Mouse (Mus musculus) MEL (cell line): ENCODE measurements around the gene Adap1. TPM values are rescaled to one million over a fixed set of nuclear protein-coding genes. Genes with fewer than 3 reads are reported as not detected.

Experiments
- DNase-seq: peaks from one replicate; pipeline ENCODE4 v3.0.0; 2011; ENCODE audit warnings: low read depth, low spot score
- H3K27ac ChIP-seq: 2 replicates; pipeline ENCODE4 v1.5.1; 2012; ENCODE audit warnings: low read depth, mild to moderate bottlenecking, control low read depth, low read length, moderate library complexity; ENCODE audit not compliant: control insufficient read depth
- H3K27me3 ChIP-seq, 2 experiments: fragments of 150-350 bp in 1 of 2; sonication (generic) in 1 of 2; 2 replicates each; pipeline ENCODE4 v1.6.1; 2012; ENCODE audit warnings: low read length in 2 of 2, mild to moderate bottlenecking in 2 of 2, improper control_type of control experiment in 1 of 2, moderate library complexity in 1 of 2; ENCODE audit not compliant: insufficient read depth in 2 of 2, control insufficient read depth in 1 of 2
- H3K36me3 ChIP-seq, 2 experiments: 2 replicates each; pipeline ENCODE4 v1.6.1; 2012 to 2014; ENCODE audit warnings: low read length in 2 of 2, improper control_type of control experiment in 1 of 2, inconsistent platforms in 1 of 2, mild to moderate bottlenecking in 1 of 2; ENCODE audit not compliant: insufficient read depth in 2 of 2, control insufficient read depth in 1 of 2
- H3K4me1 ChIP-seq, 2 experiments: fragments of 150-350 bp in 1 of 2; sonication (generic) in 1 of 2; 2 replicates each; pipeline ENCODE4 v1.6.1; 2012; ENCODE audit warnings: low read length in 2 of 2, improper control_type of control experiment in 1 of 2, mild to moderate bottlenecking in 1 of 2; ENCODE audit not compliant: insufficient read depth in 2 of 2, control insufficient read depth in 1 of 2
- H3K4me3 ChIP-seq, 2 experiments: fragments of 150-350 bp in 1 of 2; sonication (generic) in 1 of 2; 2 replicates each; pipeline ENCODE4 v1.5.1; 2012; ENCODE audit warnings: low read depth in 2 of 2, low read length in 2 of 2, mild to moderate bottlenecking in 2 of 2, moderate library complexity in 2 of 2, control low read depth in 1 of 2, improper control_type of control experiment in 1 of 2; ENCODE audit not compliant: control insufficient read depth in 1 of 2, insufficient read depth in 1 of 2
- H3K79me2 ChIP-seq: 2 replicates; pipeline ENCODE4 v1.6.1; 2012; ENCODE audit warnings: mild to moderate bottlenecking, low read length, moderate library complexity; ENCODE audit not compliant: control insufficient read depth, poor library complexity, insufficient read depth
- H3K9ac ChIP-seq: 2 replicates; pipeline ENCODE4 v1.6.1; 2012; ENCODE audit warnings: low read depth, mild to moderate bottlenecking, control low read depth, low read length, moderate library complexity; ENCODE audit not compliant: control insufficient read depth, poor library complexity, severe bottlenecking
- H3K9me3 ChIP-seq: fragments of 150-350 bp; sonication (generic); replicated peaks from 2 replicates; pipeline ENCODE4 v1.6.1; 2012; ENCODE audit warnings: mild to moderate bottlenecking, low read length, improper control_type of control experiment, moderate library complexity; ENCODE audit not compliant: insufficient read depth
- BHLHE40 ChIP-seq: IDR thresholded peaks from 2 replicates; pipeline ENCODE4 v1.6.1; 2012; ENCODE audit warnings: low read depth, mild to moderate bottlenecking, inconsistent platforms, low read length, improper control_type of control experiment, borderline replicate concordance
- CHD1 ChIP-seq: IDR thresholded peaks from 2 replicates; pipeline ENCODE4 v1.6.1; 2012; ENCODE audit warnings: low read depth, mild to moderate bottlenecking, inconsistent platforms, low read length, improper control_type of control experiment
- CHD2 ChIP-seq: IDR thresholded peaks from 2 replicates; pipeline ENCODE4 v1.6.1; 2011; ENCODE audit warnings: low read length, improper control_type of control experiment
- CTCF ChIP-seq, 3 experiments: IDR thresholded peaks in 2 of 3; conservative IDR thresholded peaks in 1 of 3; 2 replicates each; pipeline ENCODE4 v1.5.1; 2011 to 2012; ENCODE audit warnings: low read length in 3 of 3, low read depth in 2 of 3, mild to moderate bottlenecking in 2 of 3, improper control_type of control experiment in 1 of 3, inconsistent platforms in 1 of 3, mixed read lengths in 1 of 3, moderate library complexity in 1 of 3; ENCODE audit not compliant: control insufficient read depth in 1 of 3, insufficient read depth in 1 of 3, poor library complexity in 1 of 3, severe bottlenecking in 1 of 3
- E2F4 ChIP-seq: IDR thresholded peaks from 2 replicates; pipeline ENCODE4 v1.6.1; 2011; ENCODE audit warnings: low read depth, low read length, improper control_type of control experiment, borderline replicate concordance
- ETS1 ChIP-seq: IDR thresholded peaks from 2 replicates; pipeline ENCODE4 v1.6.1; 2012; ENCODE audit warnings: low read depth, mild to moderate bottlenecking, inconsistent platforms, low read length, improper control_type of control experiment, moderate library complexity
- HCFC1 ChIP-seq: IDR thresholded peaks from 2 replicates; pipeline ENCODE4 v1.6.1; 2012; ENCODE audit warnings: low read depth, mild to moderate bottlenecking, inconsistent platforms, low read length, improper control_type of control experiment, moderate library complexity
- NELFE ChIP-seq: IDR thresholded peaks from 2 replicates; pipeline ENCODE4 v1.6.1; 2011; ENCODE audit warnings: low read depth, low read length, improper control_type of control experiment
- NRF1 ChIP-seq: IDR thresholded peaks from 2 replicates; pipeline ENCODE4 v1.6.1; 2014; ENCODE audit warnings: low read depth, mild to moderate bottlenecking, inconsistent platforms, low read length, improper control_type of control experiment, moderate library complexity; ENCODE audit not compliant: poor library complexity, insufficient read depth, severe bottlenecking
- POLR2AphosphoS2 ChIP-seq: IDR thresholded peaks from 2 replicates; pipeline ENCODE4 v1.6.1; 2011; ENCODE audit warnings: low read length, improper control_type of control experiment
- POLR2AphosphoS5 ChIP-seq: IDR thresholded peaks from 2 replicates; pipeline ENCODE4 v1.6.1; 2012; ENCODE audit warnings: low read depth, borderline replicate concordance, mild to moderate bottlenecking, inconsistent platforms, low read length, moderate library complexity, mixed read lengths
- SIN3A ChIP-seq: IDR thresholded peaks from 2 replicates; pipeline ENCODE4 v1.6.1; 2012; ENCODE audit warnings: low read length, improper control_type of control experiment, inconsistent platforms
- SMC3 ChIP-seq: IDR thresholded peaks from 2 replicates; pipeline ENCODE4 v1.6.1; 2011; ENCODE audit warnings: low read depth, low read length, improper control_type of control experiment
- TCF12 ChIP-seq: IDR thresholded peaks from 2 replicates; pipeline ENCODE4 v1.6.1; 2014; ENCODE audit warnings: low read depth, mild to moderate bottlenecking, inconsistent platforms, low read length, improper control_type of control experiment, moderate library complexity
- USF1 ChIP-seq: IDR thresholded peaks from 2 replicates; pipeline ENCODE4 v1.6.1; 2014; ENCODE audit warnings: low read depth, mild to moderate bottlenecking, inconsistent platforms, low read length, improper control_type of control experiment, moderate library complexity
- ZKSCAN1 ChIP-seq: IDR thresholded peaks from 2 replicates; pipeline ENCODE4 v1.6.1; 2012; ENCODE audit warnings: low read depth, mild to moderate bottlenecking, inconsistent platforms, low read length, improper control_type of control experiment, moderate library complexity
- ZMIZ1 ChIP-seq: IDR thresholded peaks from 2 replicates; pipeline ENCODE4 v1.6.1; 2012; ENCODE audit warnings: low read depth, mild to moderate bottlenecking, inconsistent platforms, low read length, improper control_type of control experiment, moderate library complexity
- polyA plus RNA-seq, 2 experiments: library from polyadenylated mRNA; stranded (reverse) in 1 of 2; unstranded in 1 of 2; fragments of >175 nt in 1 of 2; fragments of >200 nt in 1 of 2; gene quantifications; 2 replicates each; pipeline versions ENCODE4 v1.2.1 to v1.2.4; 2012; ENCODE audit warnings: low replicate concordance in 2 of 2, low read depth in 1 of 2; ENCODE audit not compliant: insufficient read length in 2 of 2, insufficient read depth in 1 of 2, missing spikeins in 1 of 2
- total RNA-seq: library from RNA; depleted of rRNA; stranded (reverse); fragments of 300-350 nt; gene quantifications from 2 replicates; pipeline ENCODE4 v1.2.3, GENCODE M21; 2012

Gene Adap1
- total and polyA plus RNA-seq, 3 experiments, result 52.9 to 59.8 TPM; not detected in 1

DNA sequence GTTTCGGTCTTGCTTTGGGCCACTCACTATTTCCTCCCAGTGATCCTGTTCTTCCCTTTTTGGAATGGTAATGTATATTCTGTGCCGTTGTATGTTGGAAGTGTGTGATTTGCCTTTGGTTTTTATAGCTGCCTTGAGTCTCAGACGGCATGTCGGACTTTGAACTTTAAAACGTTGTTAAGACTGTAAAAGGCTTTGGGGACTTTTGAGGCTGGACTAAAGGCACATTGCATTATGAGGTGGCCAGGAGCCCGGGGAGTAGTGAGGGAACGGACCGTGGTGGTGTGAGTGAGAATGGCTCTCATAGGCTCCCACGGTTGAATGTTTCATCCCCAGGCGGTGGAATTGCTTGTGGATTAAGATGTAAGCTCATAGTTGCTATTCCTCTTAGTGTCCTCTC lies 28.3 kb downstream of the Adap1 start:
- Histone ChIP-seq H3K4me1 (no peaks in the 10 kb centered on the region), H3K4me3 (no peak overlapping the region), H3K79me2 (no peaks in the 10 kb centered on the region), H3K36me3 (no peaks in the 10 kb centered on the region; a peak in 2 of 4 replicates), H3K27me3 (no peaks in the 10 kb centered on the region), H3K9me3 (no peaks in the 10 kb centered on the region), H3K27ac (no peak overlapping the region), H3K9ac (no peak overlapping the region)
- TF ChIP-seq E2F4 (no peak), POLR2AphosphoS5 (no peak), CHD2 (no peak), ZKSCAN1 (no peak), CTCF (IDR thresholded peaks at IDR 0.05 in 2 of 3, conservative IDR thresholded peaks at IDR 0.05 in 1 of 3; ENCODE audit: control insufficient read depth in 1 of 3, insufficient read depth in 1 of 3, low read depth in 2 of 3, low read length in 3 of 3, poor library complexity in 1 of 3, severe bottlenecking in 1 of 3) (no peak), SIN3A (no peak), POLR2AphosphoS2 (no peak), BHLHE40 (no peak), TCF12 (no peak)
- no peak for DNase-seq

DNA sequence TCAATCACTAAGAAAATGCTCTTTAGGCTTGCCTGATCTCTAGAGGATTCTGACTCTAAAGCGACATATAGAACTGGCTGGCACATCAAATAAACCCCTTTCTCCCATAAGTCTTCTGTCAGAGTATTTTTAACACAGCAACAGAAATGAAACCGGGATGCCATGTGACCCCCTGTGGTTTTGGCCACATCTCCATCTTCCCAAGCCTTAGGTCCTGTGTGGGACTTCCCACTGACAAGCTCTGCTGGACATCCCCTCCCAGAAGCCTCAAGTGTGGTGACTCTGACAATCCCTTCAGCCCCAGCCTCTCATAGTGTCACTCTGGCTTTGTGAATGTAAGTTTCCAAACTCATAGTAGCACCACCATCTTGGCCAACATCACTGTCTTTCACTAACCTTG lies 31.3 kb downstream of the Adap1 start:
- H3K27me3 ChIP-seq, result no peaks in the 10 kb centered on the region
- peaks cover 0 to 4% of the 10 kb centered on the region in 2 experiments; a peak in 2 of 4 replicates for H3K4me1 ChIP-seq
- H3K9me3 ChIP-seq, result no peaks in the 10 kb centered on the region
- no peak overlapping the region for H3K9ac ChIP-seq
- no peak for DNase-seq
- no peak for TF ChIP-seq USF1
- no peak for TF ChIP-seq NELFE
- TF ChIP-seq ETS1, result no peak
- no peak for TF ChIP-seq ZMIZ1
- TF ChIP-seq POLR2AphosphoS5, result no peak
- no peak for TF ChIP-seq HCFC1
- TF ChIP-seq CHD2, result no peak
- TF ChIP-seq CHD1, result no peak
- no peak for TF ChIP-seq NRF1
- TF ChIP-seq SMC3, result no peak
- no peak for TF ChIP-seq TCF12
- no peak overlapping the region for H3K27ac ChIP-seq
- peaks cover 0 to 3% of the 10 kb centered on the region in 2 experiments; a peak in 3 of 4 replicates for H3K36me3 ChIP-seq
- H3K79me2 ChIP-seq, result no peaks in the 10 kb centered on the region
- H3K4me3 ChIP-seq, result no peak overlapping the region
